Mouse (Mus musculus) hindbrain, embryonic 16.5 days (tissue): ENCODE measurements around the gene Ttyh3. TPM values are rescaled to one million over a fixed set of nuclear protein-coding genes. Genes with fewer than 3 reads are reported as not detected.

Source experiments
- ATAC-seq: fragments of 200-750 bp; cut with Nextera tagmentation; 2 replicates; pipeline ENCODE4 v1.8.0; 2017; ENCODE audit warnings: moderate TSS enrichment, moderate library complexity
- H3K27ac ChIP-seq: fragments of 300-500 bp; sonication (generic); 2 replicates; pipeline ENCODE4 v1.5.1; 2014; ENCODE audit warnings: low read depth, mild to moderate bottlenecking, control low read depth, low read length, moderate library complexity
- H3K27me3 ChIP-seq: fragments of 300-500 bp; sonication (generic); replicated peaks from 2 replicates; pipeline ENCODE4 v1.6.1; 2014; ENCODE audit warnings: low read length; ENCODE audit not compliant: control insufficient read depth, insufficient read depth
- H3K36me3 ChIP-seq: fragments of 300-500 bp; sonication (generic); 2 replicates; pipeline ENCODE4 v1.6.1; 2014; ENCODE audit warnings: mild to moderate bottlenecking, low read length, moderate library complexity, mixed read lengths; ENCODE audit not compliant: control insufficient read depth, insufficient read depth
- H3K4me1 ChIP-seq: fragments of 300-500 bp; sonication (generic); 2 replicates; pipeline ENCODE4 v1.6.1; 2014; ENCODE audit warnings: low read depth, low read length; ENCODE audit not compliant: control insufficient read depth, insufficient read depth
- H3K4me2 ChIP-seq: fragments of 300-500 bp; sonication (generic); 2 replicates; pipeline ENCODE4 v1.6.1; 2014; ENCODE audit warnings: mild to moderate bottlenecking, low read length, control low read depth, moderate library complexity
- H3K4me3 ChIP-seq: fragments of 300-500 bp; sonication (generic); 2 replicates; pipeline ENCODE4 v1.5.1; 2014; ENCODE audit warnings: mild to moderate bottlenecking, low read length, control low read depth, moderate library complexity
- H3K9ac ChIP-seq: fragments of 300-500 bp; sonication (generic); 2 replicates; pipeline ENCODE4 v1.6.1; 2014; ENCODE audit warnings: low read depth, mild to moderate bottlenecking, control low read depth, low read length, moderate library complexity
- H3K9me3 ChIP-seq: fragments of 300-500 bp; sonication (generic); 2 replicates; pipeline ENCODE4 v1.6.1; 2014; ENCODE audit warnings: mild to moderate bottlenecking, low read length, moderate library complexity; ENCODE audit not compliant: control insufficient read depth
- WGBS: fragments of 180-500 bp; shearing (Covaris S2); extraction: QIAGEN DNeasy Blood & Tissue Kit; methylation state at CpG from one replicate; pipeline ENCODE4 v1.1.7; 2014; 5-methylcytosine and 5-hydroxymethylcytosine counted together
- polyA plus RNA-seq: library from polyadenylated mRNA; unstranded; fragments of >200 nt; fragmentation: Nextera tagmentation; extraction: Ambion mirVana; gene quantifications from 2 replicates; pipeline ENCODE4 v1.2.1, GENCODE M21; 2015

Ttyh3 gene
- polyA plus RNA-seq, 1 experiment from 2014 or later, result 56.0 TPM

DNA sequence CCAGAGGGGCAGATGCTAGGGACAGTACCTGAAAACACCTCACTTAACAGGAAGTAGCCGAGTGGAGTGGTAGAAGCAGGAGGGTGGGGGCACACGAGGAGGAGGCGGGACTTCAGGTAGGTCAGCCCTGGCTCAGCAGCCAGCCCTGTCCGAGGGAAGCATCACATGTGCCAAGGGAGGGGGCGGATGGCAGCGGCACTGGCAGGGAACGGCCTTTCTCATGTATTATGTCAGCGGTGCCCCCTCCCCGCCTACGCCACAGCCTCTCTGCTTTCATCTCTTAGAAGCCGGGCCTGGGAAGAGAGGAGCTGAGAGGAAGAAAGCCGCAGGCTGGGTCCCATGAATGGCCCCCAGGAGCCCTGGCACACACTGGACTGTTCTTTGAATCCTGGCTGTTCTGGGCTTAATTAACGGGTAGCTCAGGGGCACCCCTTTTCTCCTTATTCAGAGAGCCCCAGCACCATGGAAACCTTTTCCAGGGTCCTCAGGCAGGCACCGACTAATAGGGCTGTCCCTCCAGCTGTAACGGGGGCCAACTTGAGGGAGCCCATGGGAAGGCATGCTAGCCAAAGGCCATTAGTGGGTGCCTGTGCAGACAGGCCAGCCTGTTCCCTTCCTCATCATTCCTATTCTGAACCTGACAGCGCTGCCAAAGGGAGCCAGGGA is 10.9 kb upstream of the Ttyh3 start:
- H3K9me3 ChIP-seq, result no peaks in the 10 kb centered on the region
- H3K4me3 ChIP-seq, result no peak overlapping the region
- H3K36me3 ChIP-seq, result no peaks in the 10 kb centered on the region
- peak overlapping the region; percentile 42; the same call in 1 of the 2 replicates for H3K9ac ChIP-seq
- peak overlapping the region; percentile 11; the same call in 1 of the 2 replicates for H3K4me2 ChIP-seq
- peak overlapping the region; percentile 79 for H3K27ac ChIP-seq
- whole genome bisulfite sequencing, result 17% methylated on average over 16 of the region's 16 CpGs
- H3K27me3 ChIP-seq, result no peaks in the 10 kb centered on the region
- ATAC-seq, result peak; percentile 93
- H3K4me1 ChIP-seq, result peaks cover 16% of the 10 kb centered on the region

DNA sequence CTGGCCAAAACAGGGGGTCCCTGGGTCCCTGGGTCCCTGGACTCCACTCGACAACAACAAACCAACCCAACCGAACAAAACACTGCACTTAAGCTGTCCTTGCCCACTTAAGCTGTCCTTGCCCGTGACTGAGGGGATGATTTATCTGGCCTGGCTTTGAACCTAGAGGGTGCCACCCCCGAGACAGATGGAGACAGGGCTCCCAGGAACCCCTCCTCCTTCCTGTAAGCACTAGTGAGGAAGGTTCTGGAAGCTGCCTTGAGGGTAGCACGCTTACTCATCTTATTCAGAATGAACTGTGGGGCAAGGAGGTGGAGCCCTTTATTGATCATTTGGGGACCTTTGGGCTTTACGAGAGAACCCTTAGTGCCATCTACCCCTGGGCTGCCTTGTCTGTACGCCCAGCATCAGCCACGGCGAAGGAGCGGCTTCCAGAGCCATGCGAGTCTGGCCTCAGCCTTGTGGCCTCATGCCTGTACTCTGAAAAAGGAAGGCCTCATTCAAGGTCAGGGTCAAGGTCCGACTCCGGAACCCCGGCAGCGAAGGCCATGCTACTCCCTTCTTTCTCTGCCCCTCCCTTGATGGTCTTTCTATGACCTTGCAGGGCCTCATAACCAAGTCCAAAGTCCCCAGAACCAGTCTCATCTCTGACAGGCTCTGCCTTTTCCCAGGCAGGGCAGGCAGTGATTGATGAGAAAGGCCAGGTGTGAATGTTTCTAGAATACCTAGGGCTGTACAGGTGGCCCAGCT is 5.4 kb upstream of the Ttyh3 start:
- H3K9me3 ChIP-seq, result no peaks in the 10 kb centered on the region
- no peaks in the 10 kb centered on the region for H3K36me3 ChIP-seq
- no peak overlapping the region for H3K4me2 ChIP-seq
- H3K4me3 ChIP-seq, result no peak overlapping the region
- H3K27ac ChIP-seq, result no peak overlapping the region
- WGBS, result 81% methylated on average over 15 of the region's 15 CpGs
- no peak overlapping the region for H3K9ac ChIP-seq
- no peaks in the 10 kb centered on the region for H3K27me3 ChIP-seq
- H3K4me1 ChIP-seq, result peaks cover 9% of the 10 kb centered on the region
- ATAC-seq, result no peak

DNA sequence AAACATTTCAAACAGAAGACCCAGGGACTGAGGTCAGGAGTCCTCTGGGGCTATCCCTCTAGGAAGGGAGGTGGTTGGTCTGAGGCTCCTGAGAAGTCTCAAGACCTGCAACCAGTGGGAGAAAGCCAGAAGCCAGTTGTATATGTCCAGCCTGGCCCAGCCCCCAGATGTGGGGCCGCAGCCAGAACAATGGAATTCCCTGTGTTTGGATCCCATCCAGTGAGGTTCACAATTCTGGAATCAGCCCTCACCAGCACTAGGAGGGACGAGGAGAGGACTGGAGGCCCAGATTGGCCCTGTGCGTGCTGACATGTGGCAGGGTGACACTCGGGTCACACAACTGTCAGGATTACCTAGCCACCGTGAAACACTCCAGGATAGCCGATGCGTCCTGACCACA is 3.8 kb upstream of the Ttyh3 start:
- H3K9ac ChIP-seq, result no peak overlapping the region
- WGBS, result 61% methylated on average over 7 of the region's 7 CpGs
- H3K4me1 ChIP-seq, result peaks cover 10% of the 10 kb centered on the region
- H3K4me2 ChIP-seq, result no peak overlapping the region
- ATAC-seq, result no peak
- H3K27me3 ChIP-seq, result no peaks in the 10 kb centered on the region
- no peak overlapping the region for H3K4me3 ChIP-seq
- H3K27ac ChIP-seq, result no peak overlapping the region
- no peaks in the 10 kb centered on the region for H3K9me3 ChIP-seq
- H3K36me3 ChIP-seq, result no peaks in the 10 kb centered on the region

DNA sequence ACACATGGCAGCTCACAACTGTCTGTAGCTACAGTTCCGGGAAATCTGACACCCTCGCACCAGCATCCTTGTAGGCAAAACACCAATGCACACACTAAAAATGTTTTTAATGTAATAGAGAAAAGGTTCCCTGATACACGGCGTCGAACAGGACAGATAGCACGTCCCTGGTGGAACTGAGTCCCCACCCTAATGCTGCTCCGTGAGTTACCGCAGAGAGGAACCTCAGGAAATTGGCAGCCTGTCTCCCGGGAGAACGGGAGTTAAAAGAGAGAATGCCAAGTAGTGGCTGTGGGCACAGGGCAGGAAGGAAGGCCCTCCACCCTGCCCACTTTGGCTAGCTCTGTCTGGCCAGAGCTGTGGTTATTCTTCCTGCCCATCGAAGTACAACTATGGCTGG is 2.4 kb upstream of the Ttyh3 start:
- WGBS, result 64% methylated on average over 11 of the region's 11 CpGs

DNA sequence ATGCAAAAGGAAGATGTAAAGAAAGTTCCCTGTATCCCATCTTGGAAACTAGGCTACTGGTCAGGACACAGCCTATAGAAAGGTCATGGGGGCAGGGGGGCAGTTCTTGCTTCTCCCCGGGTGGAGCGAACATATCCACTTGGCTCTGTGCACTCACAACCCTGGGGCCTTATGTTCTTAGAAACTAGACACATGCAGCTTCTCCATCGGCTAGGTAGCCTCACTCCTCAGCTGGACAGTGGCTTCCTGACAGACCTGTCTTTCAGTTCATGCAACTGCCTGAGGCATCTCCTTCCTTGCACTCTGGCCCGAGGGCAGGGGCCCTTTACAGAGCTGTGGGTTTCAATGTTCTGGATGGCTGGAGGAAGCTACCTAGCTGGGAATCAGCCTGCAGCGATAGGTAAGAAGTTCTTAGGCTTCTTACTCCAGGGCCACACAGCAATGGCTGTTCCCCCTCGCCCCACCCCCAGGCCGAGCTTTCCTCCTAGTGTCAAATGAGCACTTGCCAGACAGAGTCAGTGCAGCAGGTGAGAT is 1.1 kb upstream of the Ttyh3 start:
- peaks cover 36% of the 10 kb centered on the region for H3K4me1 ChIP-seq
- no peaks in the 10 kb centered on the region for H3K27me3 ChIP-seq
- ATAC-seq, result no peak
- H3K4me3 ChIP-seq, result no peak overlapping the region; the same call in 1 of the 2 replicates
- H3K36me3 ChIP-seq, result no peaks in the 10 kb centered on the region
- WGBS, result 65% methylated on average over 7 of the region's 7 CpGs
- H3K27ac ChIP-seq, result peak overlapping the region; percentile 86
- peak overlapping the region; percentile 79 for H3K4me2 ChIP-seq
- H3K9ac ChIP-seq, result peak overlapping the region; percentile 66
- no peaks in the 10 kb centered on the region for H3K9me3 ChIP-seq

More for the DNA sequence above, 2.4 kb upstream of the Ttyh3 start:
- H3K36me3 ChIP-seq, result no peaks in the 10 kb centered on the region
- H3K4me3 ChIP-seq, result no peak overlapping the region
- no peak overlapping the region for H3K9ac ChIP-seq
- no peaks in the 10 kb centered on the region for H3K9me3 ChIP-seq
- H3K4me2 ChIP-seq, result no peak overlapping the region
- peaks cover 23% of the 10 kb centered on the region for H3K4me1 ChIP-seq
- H3K27me3 ChIP-seq, result no peaks in the 10 kb centered on the region
- ATAC-seq, result no peak
- H3K27ac ChIP-seq, result no peak overlapping the region; the same call in 1 of the 2 replicates

DNA sequence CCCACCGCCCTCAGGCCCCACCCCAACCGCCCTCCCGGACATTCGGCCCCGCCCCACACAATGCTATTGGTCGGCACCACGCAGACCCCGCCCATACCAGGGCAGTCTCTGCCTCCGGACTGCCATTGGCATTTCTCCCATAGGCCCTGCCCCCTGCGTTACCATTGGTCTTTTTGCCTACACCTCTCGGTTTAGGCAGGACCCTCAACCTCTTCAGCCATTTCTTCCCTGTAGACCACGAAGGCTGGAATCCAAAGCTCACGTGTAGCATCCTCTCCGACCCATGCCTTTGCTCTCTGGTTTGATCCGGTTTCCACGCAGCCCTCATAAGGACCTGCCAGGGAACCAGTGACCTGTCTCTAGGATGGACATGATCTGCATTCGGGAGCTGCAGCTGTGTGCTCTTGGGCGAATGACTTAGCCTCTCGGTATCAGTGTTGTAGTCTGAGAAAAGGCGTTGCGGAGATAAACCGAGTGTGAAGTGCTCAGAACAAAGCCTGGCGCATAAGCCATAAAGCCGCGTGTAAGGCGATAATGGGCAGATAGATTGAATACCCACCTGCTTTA is 353 bp upstream of the Ttyh3 start:
- ATAC-seq, result peak; percentile 93
- Histone ChIP-seq H3K4me1 (peaks cover 41% of the 10 kb centered on the region), H3K9me3 (no peaks in the 10 kb centered on the region), H3K4me3 (peak overlapping the region; percentile 93), H3K4me2 (peak overlapping the region; percentile 79), H3K36me3 (no peaks in the 10 kb centered on the region), H3K9ac (peak overlapping the region; percentile 66), H3K27me3 (no peaks in the 10 kb centered on the region), H3K27ac (peak overlapping the region; percentile 86)
- 5% methylated on average over 26 of the region's 26 CpGs for WGBS

DNA sequence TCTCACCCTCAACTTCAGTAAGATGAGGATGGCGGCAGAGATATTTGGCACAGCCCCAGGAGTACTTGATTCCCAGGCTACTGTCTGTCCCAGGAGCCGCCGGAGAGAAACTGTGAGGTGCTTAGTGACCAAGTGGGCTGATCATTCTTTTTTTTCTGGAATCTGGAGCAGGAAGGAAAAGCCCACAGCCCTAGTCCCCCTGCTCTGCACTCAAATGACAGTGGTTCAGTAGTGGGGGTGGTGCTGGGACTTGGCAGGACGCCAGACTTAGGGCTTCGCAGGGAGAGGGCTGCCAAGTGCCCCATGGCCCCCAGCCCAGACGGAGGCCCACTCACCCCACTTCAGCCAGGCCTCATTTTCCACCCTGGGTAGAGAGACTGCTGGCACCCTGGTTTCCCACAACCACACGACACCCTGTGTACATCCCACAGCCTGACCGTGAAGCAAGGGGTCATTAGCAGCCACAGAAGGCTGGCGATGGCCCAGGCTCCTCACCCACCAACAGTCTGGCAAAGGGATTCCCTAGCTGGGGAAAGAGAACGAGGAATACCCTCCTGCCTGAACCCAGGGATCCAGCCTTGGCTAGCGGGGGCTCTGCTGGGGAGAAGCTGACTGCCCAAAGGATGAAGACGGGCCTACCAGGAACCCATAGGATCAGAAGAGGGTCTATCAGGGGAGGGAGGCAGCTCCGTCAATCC is 861 bp downstream of the Ttyh3 start:
- H3K9ac ChIP-seq, result peak overlapping the region; percentile 99
- no peaks in the 10 kb centered on the region for H3K36me3 ChIP-seq
- peak overlapping the region; percentile 79 for H3K4me2 ChIP-seq
- H3K4me3 ChIP-seq, result peak overlapping the region; percentile 93
- no peaks in the 10 kb centered on the region for H3K27me3 ChIP-seq
- ATAC-seq, result peak; percentile 53
- H3K4me1 ChIP-seq, result peaks cover 44% of the 10 kb centered on the region
- WGBS, result under 1% methylated on average over 13 of the region's 13 CpGs
- H3K27ac ChIP-seq, result peak overlapping the region; percentile 95
- H3K9me3 ChIP-seq, result no peaks in the 10 kb centered on the region

DNA sequence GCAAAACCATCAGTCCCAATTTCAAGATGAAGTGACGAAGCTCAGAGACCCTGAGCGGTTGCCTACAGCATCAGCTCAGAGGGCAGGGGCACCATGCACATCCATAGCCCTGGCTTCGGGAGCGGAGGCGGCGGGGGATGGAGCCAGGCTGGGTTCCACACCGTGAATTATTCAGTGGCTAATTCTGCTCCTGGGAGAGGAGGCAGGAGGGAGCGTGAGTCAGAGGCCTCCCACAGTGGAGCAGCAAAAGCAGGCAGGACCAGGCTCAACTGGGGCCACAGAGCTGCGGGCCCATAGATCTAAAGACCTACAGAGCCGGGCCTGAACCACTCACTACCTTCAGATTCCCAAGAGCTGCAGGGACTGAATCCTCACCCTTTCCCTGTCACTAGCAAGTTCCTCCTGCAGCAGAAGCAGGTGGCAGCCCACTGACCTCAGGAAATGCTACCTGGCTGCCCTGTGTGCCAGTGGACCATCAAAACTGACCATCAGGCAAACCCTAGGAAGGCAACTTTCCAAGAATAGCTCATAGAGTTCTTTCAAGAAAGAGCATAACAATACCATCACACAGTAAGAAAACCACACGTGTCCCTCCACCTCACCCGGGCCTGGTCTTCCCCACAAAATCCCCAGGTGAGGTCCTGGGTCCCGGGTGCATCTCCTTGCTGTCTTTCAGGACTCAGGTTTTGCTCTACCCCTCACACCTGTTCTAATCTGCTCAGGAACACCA is 1.6 kb downstream of the Ttyh3 start:
- Histone ChIP-seq H3K36me3 (no peaks in the 10 kb centered on the region), H3K9ac (peak overlapping the region; percentile 99), H3K27me3 (no peaks in the 10 kb centered on the region), H3K27ac (peak overlapping the region; percentile 95), H3K9me3 (no peaks in the 10 kb centered on the region), H3K4me1 (peaks cover 49% of the 10 kb centered on the region), H3K4me3 (peak overlapping the region; percentile 93), H3K4me2 (peak overlapping the region; percentile 79)
- ATAC-seq, result no peak
- 24% methylated on average over 13 of the region's 13 CpGs for WGBS
